Mouse (Mus musculus) midbrain, postnatal 0 days (tissue): Measurements from ENCODE around the gene Il21. TPM values are rescaled to one million over a fixed set of nuclear protein-coding genes. Genes with fewer than 3 reads are reported as not detected.
A peak's percentile ranks its signal among the peaks of the same experiment; 100 is the strongest.

Source experiments
- ATAC-seq: fragments of 200-750 bp; cut with Nextera tagmentation; 2 replicates; pipeline ENCODE4 v1.8.0; 2017; ENCODE audit warnings: moderate number of reproducible peaks, mild to moderate bottlenecking, moderate TSS enrichment, moderate library complexity; ENCODE audit not compliant: low FRiP score
- DNase-seq: peaks from one replicate; pipeline ENCODE4 v3.0.0-alpha.2; 2015; ENCODE audit warnings: low spot score
- H3K27ac ChIP-seq: fragments of 300-500 bp; sonication (generic); 2 replicates; pipeline ENCODE4 v1.5.1; 2014; ENCODE audit warnings: low read depth, mild to moderate bottlenecking, low read length, mixed read lengths
- H3K27me3 ChIP-seq: fragments of 300-500 bp; sonication (generic); 2 replicates; pipeline ENCODE4 v1.6.1; 2014; ENCODE audit warnings: low read length, control low read depth, mixed read lengths; ENCODE audit not compliant: insufficient read depth
- H3K36me3 ChIP-seq: fragments of 300-500 bp; sonication (generic); 2 replicates; pipeline ENCODE4 v1.6.1; 2014; ENCODE audit warnings: low read length, control low read depth, mixed read lengths; ENCODE audit not compliant: insufficient read depth
- H3K4me1 ChIP-seq: fragments of 300-500 bp; sonication (generic); 2 replicates; pipeline ENCODE4 v1.6.1; 2014; ENCODE audit warnings: mild to moderate bottlenecking, control low read depth, antibody characterized with exemption, low read length, mixed read lengths; ENCODE audit not compliant: insufficient read depth
- H3K4me2 ChIP-seq: fragments of 300-500 bp; sonication (generic); 2 replicates; pipeline ENCODE4 v1.6.1; 2014; ENCODE audit warnings: low read depth, mild to moderate bottlenecking, low read length, mixed read lengths; ENCODE audit not compliant: poor library complexity, severe bottlenecking
- H3K4me3 ChIP-seq: fragments of 300-500 bp; sonication (generic); 2 replicates; pipeline ENCODE4 v1.5.1; 2014; ENCODE audit warnings: low read depth, mild to moderate bottlenecking, low read length, moderate library complexity
- H3K9ac ChIP-seq: fragments of 300-500 bp; sonication (generic); replicated peaks from 2 replicates; pipeline ENCODE4 v1.6.1; 2014; ENCODE audit warnings: mild to moderate bottlenecking, low read length, moderate library complexity, mixed read lengths; ENCODE audit not compliant: poor library complexity, severe bottlenecking
- H3K9me3 ChIP-seq: fragments of 300-500 bp; sonication (generic); 2 replicates; pipeline ENCODE4 v1.6.1; 2016; ENCODE audit warnings: low read length, control low read depth
- CTCF ChIP-seq: IDR thresholded peaks from 2 replicates; pipeline ENCODE4 v1.5.1; 2016; ENCODE audit warnings: antibody characterized with exemption, mild to moderate bottlenecking
- WGBS: fragments of 180-500 bp; shearing (Covaris S2); extraction: QIAGEN DNeasy Blood & Tissue Kit; methylation state at CpG from one replicate; pipeline ENCODE4 v1.1.7; 2014; 5-methylcytosine and 5-hydroxymethylcytosine counted together
- polyA plus RNA-seq: library from polyadenylated mRNA; unstranded; fragments of >200 nt; fragmentation: Nextera tagmentation; extraction: Ambion mirVana; gene quantifications from 2 replicates; pipeline ENCODE4 v1.2.1, GENCODE M21; 2015
- total RNA-seq: library from RNA; depleted of rRNA; stranded (reverse); fragments of >200 nt; gene quantifications from 2 replicates; pipeline ENCODE4 v1.2.3, GENCODE M21; 2014

Gene Il21
- total and polyA plus RNA-seq, 2 experiments from 2014 or later: not detected

DNA sequence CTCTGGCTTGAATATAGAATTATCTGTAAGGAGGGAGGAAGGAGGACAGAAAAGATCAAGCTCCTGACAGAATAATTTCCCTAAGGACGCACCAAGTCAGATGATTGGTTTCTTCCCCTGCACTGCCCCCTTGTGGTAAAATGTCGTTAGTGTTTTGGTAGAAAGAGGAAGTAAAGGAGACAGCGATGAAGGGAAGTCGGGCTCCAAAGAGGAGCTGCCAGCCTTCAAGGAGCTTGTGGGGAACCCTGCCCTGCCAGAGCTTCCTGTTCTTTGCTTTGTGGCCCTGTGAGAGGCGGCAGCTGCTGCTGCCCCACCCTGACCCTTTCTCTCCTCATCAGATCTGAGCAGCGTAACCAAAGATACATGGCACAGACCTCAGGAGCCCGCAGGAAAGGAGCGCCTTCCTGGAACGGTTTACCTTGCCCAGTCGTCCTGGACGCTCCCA is 28.4 kb downstream of the Il21 start:
- DNase-seq (peak; percentile 93), ATAC-seq (peak; percentile 77)
- Histone ChIP-seq H3K4me2 (peak overlapping the region; percentile 73), H3K4me3 (peak overlapping the region; percentile 39), H3K27me3 (no peaks in the 10 kb centered on the region), H3K4me1 (no peaks in the 10 kb centered on the region), H3K36me3 (no peaks in the 10 kb centered on the region), H3K9me3 (no peaks in the 10 kb centered on the region), H3K27ac (no peak overlapping the region), H3K9ac (peak overlapping the region; percentile 40; the same call in 1 of the 2 replicates)
- WGBS: 2% methylated on average over 11 of the region's 11 CpGs
- peak; percentile 96 for TF ChIP-seq CTCF

DNA sequence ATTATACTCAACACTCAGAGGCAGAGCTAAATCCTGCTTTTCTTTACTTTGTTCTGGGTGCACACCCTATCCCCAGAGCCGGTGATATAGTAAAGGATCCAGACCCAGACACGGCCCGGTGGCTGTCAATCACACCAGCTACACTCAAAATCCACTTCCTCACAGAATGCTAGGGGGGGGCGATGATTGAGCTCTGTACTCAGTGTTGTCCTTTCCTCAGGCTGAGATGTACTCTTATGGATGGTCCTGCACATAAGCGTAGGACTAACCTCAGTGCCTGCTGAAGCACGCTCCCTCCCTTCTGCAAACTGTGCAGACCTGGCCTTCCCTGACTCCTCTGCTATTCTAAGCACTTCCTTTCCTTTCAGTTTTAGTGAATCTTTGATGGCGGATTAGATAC is 29.6 kb downstream of the Il21 start:
- Histone ChIP-seq H3K4me2 (no peak overlapping the region), H3K4me3 (no peak overlapping the region), H3K4me1 (no peaks in the 10 kb centered on the region), H3K27me3 (no peaks in the 10 kb centered on the region), H3K36me3 (no peaks in the 10 kb centered on the region), H3K9me3 (no peaks in the 10 kb centered on the region), H3K27ac (no peak overlapping the region), H3K9ac (no peak overlapping the region)
- no peak for ATAC-seq
- WGBS: 50% methylated on average over 7 of the region's 7 CpGs
- no peak for DNase-seq
- no peak for TF ChIP-seq CTCF

DNA sequence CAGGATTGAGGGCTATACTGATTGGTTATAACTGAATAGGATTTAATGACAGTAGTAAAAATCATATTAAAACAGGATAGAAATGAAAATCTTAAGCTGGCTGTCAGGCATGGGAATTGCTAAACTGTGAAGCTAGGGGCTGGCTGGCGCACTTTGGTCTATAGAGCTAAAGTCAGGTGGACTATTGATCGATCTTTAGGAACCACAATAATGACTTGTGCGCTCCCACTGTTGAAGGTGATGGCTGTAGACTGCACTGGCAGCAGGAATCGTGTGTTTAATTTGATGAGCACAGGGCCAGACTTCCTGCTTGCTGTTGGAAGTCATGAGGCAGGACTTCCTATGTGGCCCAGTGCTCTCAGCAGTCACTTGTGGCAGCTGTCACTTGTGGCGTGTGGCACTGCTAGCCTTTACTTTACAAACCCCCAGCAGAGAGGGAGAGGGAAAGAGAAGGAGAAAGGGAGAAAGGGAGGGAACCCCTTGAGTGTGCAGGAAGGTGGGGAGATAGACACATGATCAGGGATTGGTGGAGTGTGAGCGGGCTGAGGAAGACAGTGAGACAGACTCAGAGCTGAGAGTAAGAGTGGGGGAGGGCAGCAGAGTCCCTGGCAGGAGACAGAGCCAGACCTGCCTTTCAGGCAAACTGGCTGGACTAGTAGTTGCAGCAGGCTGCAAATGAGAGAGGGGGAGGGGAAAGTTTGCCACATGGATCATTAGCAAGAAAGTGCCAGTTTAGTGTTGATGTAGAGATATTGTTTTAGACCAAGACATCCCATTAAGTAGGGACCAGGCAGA is 31.1 kb downstream of the Il21 start:
- Histone ChIP-seq H3K27ac (no peak overlapping the region), H3K36me3 (no peaks in the 10 kb centered on the region), H3K9ac (no peak overlapping the region), H3K9me3 (no peaks in the 10 kb centered on the region), H3K27me3 (no peaks in the 10 kb centered on the region), H3K4me1 (no peaks in the 10 kb centered on the region), H3K4me2 (no peak overlapping the region), H3K4me3 (no peak overlapping the region)
- no peak for TF ChIP-seq CTCF
- 57% methylated on average over 6 of the region's 6 CpGs for WGBS
- no peak for DNase-seq
- no peak for ATAC-seq

DNA sequence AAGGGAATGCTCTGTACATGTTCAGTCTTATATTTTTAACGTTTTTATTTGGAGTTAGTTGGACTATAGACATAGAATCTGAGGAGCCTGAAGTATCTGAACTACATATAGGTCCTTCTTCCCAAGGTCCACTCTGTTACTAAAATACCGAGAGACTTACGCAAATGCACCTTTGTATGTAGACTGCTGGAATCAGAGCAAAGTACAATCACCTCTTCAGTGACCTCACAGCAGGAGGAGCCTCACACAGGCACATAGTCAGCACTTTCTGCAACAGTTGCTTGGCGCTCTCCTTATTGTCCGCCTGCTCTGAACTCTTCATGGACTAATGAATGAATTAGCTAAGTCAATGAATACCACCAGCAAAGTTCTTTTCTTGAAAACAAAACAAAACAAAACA is 34.1 kb downstream of the Il21 start:
- Histone ChIP-seq H3K9me3 (no peaks in the 10 kb centered on the region), H3K27me3 (no peaks in the 10 kb centered on the region), H3K4me1 (no peaks in the 10 kb centered on the region), H3K4me3 (no peak overlapping the region), H3K36me3 (no peaks in the 10 kb centered on the region), H3K27ac (no peak overlapping the region), H3K4me2 (no peak overlapping the region), H3K9ac (no peak overlapping the region)
- no peak for TF ChIP-seq CTCF
- ATAC-seq (no peak), DNase-seq (no peak)
- WGBS: 77% methylated on average over 5 of the region's 5 CpGs

DNA sequence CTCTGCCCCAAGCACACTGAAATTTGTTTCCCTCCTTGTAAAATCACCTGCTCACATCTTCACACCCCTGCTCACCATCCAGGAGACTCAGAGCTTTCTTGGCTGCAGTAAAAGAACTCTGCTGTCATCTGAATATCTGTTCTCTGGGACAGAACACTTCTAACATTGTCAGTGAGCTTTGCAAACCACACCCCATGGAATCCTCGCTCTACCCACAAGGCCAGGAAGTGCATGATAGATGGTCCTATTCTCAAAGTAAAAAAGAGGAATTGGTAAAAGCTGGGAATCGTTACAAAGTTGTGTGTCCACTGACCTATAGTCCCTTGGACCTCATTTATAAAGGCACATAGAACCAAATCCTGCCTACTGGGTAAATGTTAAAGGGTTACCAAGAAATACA is 40.5 kb downstream of the Il21 start:
- no peak overlapping the region for H3K27ac ChIP-seq
- H3K9me3 ChIP-seq: no peaks in the 10 kb centered on the region
- H3K36me3 ChIP-seq: no peaks in the 10 kb centered on the region
- DNase-seq (no peak), ATAC-seq (no peak)
- TF ChIP-seq CTCF: no peak
- no peak overlapping the region for H3K4me3 ChIP-seq
- H3K4me2 ChIP-seq: no peak overlapping the region
- 84% methylated on average over 2 of the region's 2 CpGs for WGBS
- H3K4me1 ChIP-seq: no peaks in the 10 kb centered on the region
- no peak overlapping the region for H3K9ac ChIP-seq
- no peaks in the 10 kb centered on the region for H3K27me3 ChIP-seq

DNA sequence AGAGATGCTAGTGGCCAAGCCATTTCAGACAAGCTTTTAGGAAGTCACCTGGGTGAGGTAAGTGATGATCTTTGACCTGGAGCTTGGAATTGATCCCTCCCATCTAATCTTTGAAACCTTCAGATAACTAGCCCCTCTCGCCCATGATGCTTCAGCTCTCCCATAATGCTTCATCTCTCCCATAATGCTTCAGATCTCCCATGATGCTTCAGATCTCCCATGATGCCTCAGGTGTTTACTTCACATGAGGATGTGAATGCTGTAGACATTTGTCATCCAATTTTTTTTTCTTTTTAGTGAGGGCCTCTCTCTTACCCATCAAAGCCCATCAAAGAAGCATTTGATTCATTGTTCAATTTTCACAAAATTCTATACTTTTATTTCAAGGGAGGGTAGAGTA is 46.9 kb downstream of the Il21 start:
- H3K9ac ChIP-seq: no peak overlapping the region
- H3K4me3 ChIP-seq: no peak overlapping the region
- 88% methylated on average over 1 of the region's 1 CpGs for WGBS
- TF ChIP-seq CTCF: no peak
- no peaks in the 10 kb centered on the region for H3K27me3 ChIP-seq
- no peaks in the 10 kb centered on the region for H3K9me3 ChIP-seq
- H3K36me3 ChIP-seq: no peaks in the 10 kb centered on the region
- no peak overlapping the region for H3K4me2 ChIP-seq
- DNase-seq: no peak
- no peaks in the 10 kb centered on the region for H3K4me1 ChIP-seq
- ATAC-seq: no peak
- H3K27ac ChIP-seq: no peak overlapping the region
